Mouse (Mus musculus) hindbrain, postnatal 0 days (tissue): ENCODE results near the gene Edf1. TPM values are rescaled to one million over a fixed set of nuclear protein-coding genes. Genes with fewer than 3 reads are reported as not detected.

Source experiments
- ATAC-seq: fragments of 200-750 bp; cut with Nextera tagmentation; 2 replicates; pipeline ENCODE4 v1.8.0; 2017; ENCODE audit warnings: mild to moderate bottlenecking, moderate TSS enrichment, moderate library complexity
- DNase-seq: peaks from one replicate; pipeline ENCODE4 v3.0.0-alpha.2; 2015; ENCODE audit warnings: low spot score
- H3K27ac ChIP-seq: fragments of 300-500 bp; sonication (generic); 2 replicates; pipeline ENCODE4 v1.5.1; 2014; ENCODE audit warnings: mild to moderate bottlenecking
- H3K27me3 ChIP-seq: fragments of 300-500 bp; sonication (generic); 2 replicates; pipeline ENCODE4 v1.6.1; 2014; ENCODE audit warnings: low read length, mixed read lengths; ENCODE audit not compliant: insufficient read depth
- H3K36me3 ChIP-seq: fragments of 300-500 bp; sonication (generic); 2 replicates; pipeline ENCODE4 v1.6.1; 2014; ENCODE audit warnings: low read length, mixed read lengths; ENCODE audit not compliant: insufficient read depth
- H3K4me1 ChIP-seq: fragments of 300-500 bp; sonication (generic); 2 replicates; pipeline ENCODE4 v1.6.1; 2014; ENCODE audit warnings: antibody characterized with exemption, low read length, mixed read lengths; ENCODE audit not compliant: insufficient read depth
- H3K4me2 ChIP-seq: fragments of 300-500 bp; sonication (generic); 2 replicates; pipeline ENCODE4 v1.6.1; 2014; ENCODE audit warnings: low read depth, mild to moderate bottlenecking, low read length, moderate library complexity, mixed read lengths
- H3K4me3 ChIP-seq: fragments of 300-500 bp; sonication (generic); 2 replicates; pipeline ENCODE4 v1.5.1; 2014; ENCODE audit warnings: low read length
- H3K9ac ChIP-seq: fragments of 300-500 bp; sonication (generic); replicated peaks from 2 replicates; pipeline ENCODE4 v1.6.1; 2014; ENCODE audit warnings: mild to moderate bottlenecking, low read length, moderate library complexity, mixed read lengths
- H3K9me3 ChIP-seq: fragments of 300-500 bp; sonication (generic); 2 replicates; pipeline ENCODE4 v1.6.1; 2016; ENCODE audit warnings: low read length, mixed read lengths
- CTCF ChIP-seq: IDR thresholded peaks from 2 replicates; pipeline ENCODE4 v1.5.1; 2016; ENCODE audit warnings: antibody characterized with exemption, control low read depth, low read depth
- WGBS: fragments of 180-500 bp; shearing (Covaris S2); extraction: QIAGEN DNeasy Blood & Tissue Kit; methylation state at CpG from one replicate; pipeline ENCODE4 v1.1.7; 2014; 5-methylcytosine and 5-hydroxymethylcytosine counted together
- polyA plus RNA-seq: library from polyadenylated mRNA; unstranded; fragments of >200 nt; fragmentation: Nextera tagmentation; extraction: Ambion mirVana; gene quantifications from 2 replicates; pipeline ENCODE4 v1.2.1, GENCODE M21; 2015
- total RNA-seq: library from RNA; depleted of rRNA; stranded (reverse); fragments of >200 nt; gene quantifications from 2 replicates; pipeline ENCODE4 v1.2.3, GENCODE M21; 2014

Gene Edf1
- total and polyA plus RNA-seq, 2 experiments from 2014 or later = 159 to 394 TPM

- TF ChIP-seq CTCF = no peak
- Histone ChIP-seq H3K9ac (no peak overlapping the region), H3K27ac (no peak overlapping the region), H3K27me3 (no peaks in the 10 kb centered on the region), H3K4me1 (no peaks in the 10 kb centered on the region), H3K36me3 (peaks cover 7% of the 10 kb centered on the region; the same call in 1 of the 2 replicates), H3K4me2 (no peak overlapping the region), H3K9me3 (no peaks in the 10 kb centered on the region), H3K4me3 (no peak overlapping the region)
- ATAC-seq (no peak), DNase-seq (no peak)
- 93% methylated on average over 8 of the region's 8 CpGs for WGBS
Measured at GRCm38 (mm10) chr2:25536531-25536930, 21.1 kb upstream of the Edf1 start.

GRCm38 (mm10) chr2:25540541-25540948 is 17.1 kb upstream of the Edf1 start:
- no peak for TF ChIP-seq CTCF
- no peak overlapping the region for H3K9ac ChIP-seq
- no peaks in the 10 kb centered on the region for H3K27me3 ChIP-seq
- DNase-seq (no peak), ATAC-seq (no peak)
- H3K36me3 ChIP-seq = peaks cover 4% of the 10 kb centered on the region; the same call in 1 of the 2 replicates
- WGBS = 93% methylated on average over 4 of the region's 4 CpGs
- no peaks in the 10 kb centered on the region for H3K9me3 ChIP-seq
- H3K4me1 ChIP-seq = no peaks in the 10 kb centered on the region
- no peak overlapping the region for H3K4me2 ChIP-seq
- H3K27ac ChIP-seq = no peak overlapping the region
- no peak overlapping the region for H3K4me3 ChIP-seq

GRCm38 (mm10) chr2:25541644-25542367 is 15.8 kb upstream of the Edf1 start:
- DNase-seq = no peak
- TF ChIP-seq CTCF = no peak

GRCm38 (mm10) chr2:25545996-25546810 is 11.4 kb upstream of the Edf1 start:
- 10% methylated on average over 36 of the region's 43 CpGs for whole genome bisulfite sequencing
- H3K9ac ChIP-seq = peak overlapping the region; percentile 56
- TF ChIP-seq CTCF = peak; percentile 9; the same call in 1 of the 2 replicates
- no peaks in the 10 kb centered on the region for H3K36me3 ChIP-seq
- peak overlapping the region; percentile 82 for H3K4me2 ChIP-seq
- H3K4me1 ChIP-seq = no peaks in the 10 kb centered on the region
- peak overlapping the region; percentile 65 for H3K4me3 ChIP-seq
- H3K9me3 ChIP-seq = no peaks in the 10 kb centered on the region
- peak overlapping the region; percentile 41; the same call in 1 of the 2 replicates for H3K27ac ChIP-seq
- no peak for DNase-seq
- no peaks in the 10 kb centered on the region for H3K27me3 ChIP-seq
- ATAC-seq = peak; percentile 53; the same call in 1 of the 2 replicates

More at GRCm38 (mm10) chr2:25541644-25542367, 15.8 kb upstream of the Edf1 start:
- no peak overlapping the region for H3K9ac ChIP-seq
- H3K4me3 ChIP-seq = no peak overlapping the region
- no peaks in the 10 kb centered on the region for H3K9me3 ChIP-seq
- no peak overlapping the region for H3K4me2 ChIP-seq
- no peak overlapping the region for H3K27ac ChIP-seq
- WGBS = 90% methylated on average over 10 of the region's 10 CpGs
- no peaks in the 10 kb centered on the region for H3K27me3 ChIP-seq
- H3K36me3 ChIP-seq = no peaks in the 10 kb centered on the region
- H3K4me1 ChIP-seq = no peaks in the 10 kb centered on the region
- no peak for ATAC-seq

GRCm38 (mm10) chr2:25546811-25547491 is 10.7 kb upstream of the Edf1 start, which contains the start of gene Traf2:
TSS of gene Traf2 (minus strand) at chr2:25546940.
- Histone ChIP-seq H3K4me2 (peak within 1 kb of the TSS; percentile 82), H3K9me3 (no peaks in the 10 kb centered on the region), H3K27me3 (no peaks in the 10 kb centered on the region), H3K9ac (peak within 1 kb of the TSS; percentile 56), H3K4me3 (peak within 1 kb of the TSS; percentile 65), H3K36me3 (no peaks in the 10 kb centered on the region), H3K27ac (peak within 1 kb of the TSS; percentile 41; the same call in 1 of the 2 replicates), H3K4me1 (no peaks in the 10 kb centered on the region)
- ATAC-seq (peak; percentile 99), DNase-seq (peak; percentile 99)
- no peak for TF ChIP-seq CTCF
- WGBS = 3% methylated on average over 48 of the region's 48 CpGs
